Mouse (Mus musculus) layer of hippocampus, postnatal 10 days (tissue): Measurements from ENCODE around the gene Ddc. TPM values are rescaled to one million over a fixed set of nuclear protein-coding genes. Genes with fewer than 3 reads are reported as not detected.

Experiments used
- DNase-seq, 2 experiments: peaks; one replicate each; pipeline ENCODE4 v3.0.0; 2021; ENCODE audit warnings: low spot score in 2 of 2
- total RNA-seq, 2 experiments: library from RNA; stranded (reverse); gene quantifications; 2 replicates each; pipeline ENCODE4 v1.2.3; 2021

Gene Ddc
- total RNA-seq, 2 experiments from 2014 or later: 7.1 to 8.9 TPM

DNA sequence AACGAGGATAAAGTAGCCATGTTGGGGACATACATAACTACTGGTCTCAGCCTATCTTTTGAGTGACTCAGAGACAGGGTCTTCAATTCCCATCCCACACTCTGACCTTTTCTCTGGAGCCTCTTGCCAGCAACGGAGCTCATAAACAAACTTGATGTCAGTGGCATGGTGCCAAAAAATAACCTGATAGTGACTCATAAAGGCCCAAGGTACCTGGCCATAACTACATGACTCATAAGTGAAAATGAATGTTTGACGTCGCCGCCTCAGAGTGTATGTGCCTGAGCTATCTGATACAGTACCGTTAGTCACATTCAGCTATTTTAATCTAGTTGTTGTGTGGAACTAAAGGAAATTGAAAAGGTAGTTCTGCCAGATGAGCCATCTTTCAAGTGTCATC is 72.3 kb downstream of the Ddc start:
- DNase-seq: no peak

GRCm38 (mm10) chr11:11824970-11825635 is 72.8 kb downstream of the Ddc start:
- no peak for DNase-seq

GRCm38 (mm10) chr11:11823980-11824911 is 73.7 kb downstream of the Ddc start:
- DNase-seq: no peak

GRCm38 (mm10) chr11:11822181-11823095 is 75.5 kb downstream of the Ddc start:
- DNase-seq: no peak

DNA sequence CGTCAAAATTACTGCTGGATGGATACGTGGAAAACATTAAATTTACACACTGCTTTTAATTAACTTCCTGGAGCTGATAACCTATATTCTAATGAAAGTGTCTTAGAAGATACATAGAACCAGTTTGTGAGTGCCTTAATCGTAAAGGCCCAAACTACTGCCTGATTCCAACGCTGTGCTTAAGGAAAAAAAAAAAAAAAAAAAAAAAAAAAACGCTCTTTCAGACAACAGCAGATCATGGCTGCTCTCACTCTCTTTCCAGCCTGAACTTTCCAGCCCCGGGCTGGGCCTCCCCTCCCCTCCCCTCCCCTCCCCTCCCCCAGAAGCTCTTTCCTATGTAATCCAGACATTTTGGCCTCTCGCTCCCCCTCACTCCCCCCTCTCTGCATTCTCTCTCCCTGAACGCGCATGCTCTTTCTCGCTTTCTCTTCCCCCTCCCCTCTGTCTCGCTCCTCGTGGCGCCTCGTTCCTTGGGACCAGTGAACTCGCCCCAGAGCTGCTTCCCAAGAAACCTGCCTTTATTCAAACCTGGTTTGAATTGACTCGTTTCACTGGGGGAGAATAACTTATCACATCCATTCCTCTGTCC is 76.5 kb downstream of the Ddc start:
- peak in 1 of 2 experiments; percentile 43 for DNase-seq

- no peak for DNase-seq
Observed at GRCm38 (mm10) chr11:11820737-11821136, 77.2 kb downstream of the Ddc start.

- peak; percentile 83 to 85 for DNase-seq
Observed at GRCm38 (mm10) chr11:11820251-11820650, 77.7 kb downstream of the Ddc start.

DNA sequence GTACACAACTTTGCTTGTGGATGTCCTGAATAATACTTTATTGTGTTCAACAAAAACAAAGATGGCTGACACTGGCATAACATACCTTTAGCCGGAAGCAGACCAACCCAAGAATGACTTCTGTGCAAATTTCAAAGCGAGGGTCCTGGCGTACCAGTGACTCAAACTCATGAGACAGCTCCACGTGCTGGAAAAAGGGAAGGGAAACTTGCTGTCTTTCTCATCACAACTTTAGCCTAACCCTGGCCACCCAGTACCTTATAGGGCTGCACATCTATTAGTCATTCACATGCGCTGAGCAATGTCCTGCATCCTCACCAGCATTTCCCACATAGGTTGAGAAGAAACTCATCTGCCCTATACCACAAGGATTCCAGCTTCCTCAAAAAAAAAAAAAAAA is 78.7 kb downstream of the Ddc start:
- no peak for DNase-seq

- DNase-seq: no peak
Observed at GRCm38 (mm10) chr11:11818797-11819196, 79.1 kb downstream of the Ddc start.

GRCm38 (mm10) chr11:11815737-11816136 is 82.2 kb downstream of the Ddc start:
- no peak for DNase-seq

DNA sequence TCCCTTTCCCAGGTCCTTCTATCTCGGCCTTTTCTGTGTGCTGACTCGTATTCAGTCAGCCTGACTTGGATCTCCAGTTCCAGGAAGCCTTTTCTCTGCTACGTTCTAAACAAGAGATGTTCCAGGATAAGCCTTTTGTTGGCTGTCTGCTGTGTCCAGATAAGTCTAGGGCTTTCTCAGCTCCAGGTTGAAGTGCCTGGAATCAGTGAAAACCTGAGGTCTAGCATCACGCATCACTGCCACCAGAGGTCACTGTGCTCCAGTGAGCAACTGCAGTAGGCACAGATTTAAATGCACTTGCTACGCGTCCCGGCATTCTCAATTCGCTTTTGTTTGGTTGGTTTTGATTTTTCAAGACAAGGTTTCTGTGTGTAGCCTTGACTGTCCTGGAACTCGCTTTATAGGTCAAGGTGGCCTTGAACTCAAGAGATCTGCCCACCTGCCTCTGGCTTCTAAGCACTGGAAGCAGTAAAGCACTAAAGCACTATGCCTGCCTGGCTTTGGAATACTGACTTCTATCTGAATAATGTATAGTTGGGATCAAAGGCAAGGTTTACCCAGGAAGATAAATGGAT is 86.0 kb downstream of the Ddc start:
- peak; percentile 78 to 83 for DNase-seq

- DNase-seq: no peak
Observed at GRCm38 (mm10) chr11:11809404-11810175, 88.4 kb downstream of the Ddc start.

DNA sequence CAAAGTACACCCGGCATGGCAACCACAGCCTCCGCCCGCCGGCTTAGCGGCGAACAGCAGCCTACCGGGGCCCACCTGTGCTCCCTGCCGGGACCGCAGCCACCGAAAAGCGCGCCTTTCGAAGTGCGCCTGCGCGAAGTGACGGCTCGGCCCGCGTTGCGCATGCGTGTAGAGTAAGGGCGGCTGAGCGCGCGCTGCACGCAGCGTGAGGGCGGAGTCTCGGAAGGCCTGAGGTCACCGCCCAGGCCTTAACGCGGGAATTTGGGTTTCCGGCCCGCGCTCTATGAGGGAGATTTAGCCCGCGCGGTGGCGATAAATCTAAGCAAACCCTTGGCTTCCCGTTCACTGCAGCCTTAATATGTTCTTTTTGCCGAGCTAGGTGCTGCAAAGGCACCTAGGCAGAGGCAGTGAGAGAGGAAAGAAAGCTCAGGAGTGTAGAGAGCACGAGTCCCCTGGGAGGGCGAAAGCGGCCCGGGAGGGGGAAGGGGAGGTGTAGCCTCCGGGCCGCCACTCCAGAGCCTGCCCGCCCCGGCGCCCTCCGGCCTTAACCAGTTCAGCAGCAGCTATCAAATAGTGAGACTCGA is 89.0 kb downstream of the Ddc start, which contains the start of gene Fignl1:
TSS of gene Fignl1 (minus strand) at position 143 of the 584 bp plus-strand sequence.
- peak; percentile 97 to 98 for DNase-seq

- DNase-seq: no peak
Observed at GRCm38 (mm10) chr11:11808035-11808819, 89.7 kb downstream of the Ddc start.

GRCm38 (mm10) chr11:11805951-11806350 is 92.0 kb downstream of the Ddc start:
- DNase-seq: no peak

- no peak for DNase-seq
Observed at GRCm38 (mm10) chr11:11804421-11804820, 93.5 kb downstream of the Ddc start.

DNA sequence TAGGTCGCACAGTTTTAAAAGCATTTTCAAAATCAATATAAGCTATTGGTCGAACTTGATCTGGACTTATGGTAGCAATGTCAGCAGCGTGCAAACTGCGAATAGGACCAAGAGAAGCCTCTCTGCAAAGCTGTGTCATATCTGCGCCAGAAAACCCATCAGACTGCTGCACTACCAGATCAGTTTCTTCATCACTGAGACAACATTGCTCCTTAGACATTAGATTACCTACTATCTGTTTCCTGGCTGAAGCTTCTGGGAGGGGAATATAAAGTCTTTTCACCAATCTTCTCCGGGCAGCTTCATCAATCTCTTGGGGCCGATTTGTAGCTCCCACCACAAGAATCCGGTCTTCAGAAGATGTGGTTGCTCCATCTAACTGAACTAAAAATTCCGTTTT is 96.9 kb downstream of the Ddc start:
- no peak for DNase-seq

- DNase-seq: no peak
Observed at GRCm38 (mm10) chr11:11800304-11800703, 97.6 kb downstream of the Ddc start.

DNA sequence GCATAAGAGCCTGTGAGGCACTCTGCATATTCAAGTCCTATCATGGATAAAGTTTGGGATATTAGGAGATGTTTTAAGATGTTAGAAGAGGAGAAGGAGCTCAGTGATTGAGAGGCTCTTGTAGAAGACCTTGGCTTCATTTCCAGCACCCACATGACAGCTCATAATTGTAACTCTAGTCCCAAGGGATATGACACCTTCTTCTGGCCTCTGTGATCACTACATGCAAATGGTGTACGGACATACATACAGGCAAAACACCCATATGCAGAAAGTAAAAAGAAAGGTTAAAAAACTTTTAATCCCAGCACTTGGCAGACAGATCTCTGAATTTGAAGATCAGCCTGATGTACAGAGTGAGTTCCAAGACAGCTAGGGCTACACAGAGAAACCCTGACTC is 99.3 kb downstream of the Ddc start:
- DNase-seq: no peak
